Mouse (Mus musculus) erythroblast, embryonic 14.5 days (primary cell): ENCODE results near the gene Cfap46.

ENCODE experiments used
- GATA1 ChIP-seq: IDR thresholded peaks from 2 replicates; pipeline ENCODE4 v1.6.1; 2012; ENCODE audit warnings: low read length, inconsistent platforms, mixed read lengths
- TAL1 ChIP-seq: IDR thresholded peaks from 3 replicates; pipeline ENCODE4 v1.6.1; 2012; ENCODE audit warnings: low read length, inconsistent platforms, mixed read lengths

- TF ChIP-seq GATA1 (no peak), TAL1 (no peak)
Measured at GRCm38 (mm10) chr7:139723986-139724385, 40.4 kb upstream of the Cfap46 start.
